Mouse (Mus musculus) kidney, embryonic 14.5 days (tissue): Measurements from ENCODE around the gene Ksr1. TPM values are rescaled to one million over a fixed set of nuclear protein-coding genes. Genes with fewer than 3 reads are reported as not detected.
"Not testable (repeated sequence)": the region's sequence is repeated elsewhere in the genome, so short reads cannot be mapped to it uniquely, and the experiment has no call there.

Experiments used
- ATAC-seq: fragments of 200-750 bp; cut with Nextera tagmentation; 2 replicates; pipeline ENCODE4 v1.8.0; 2017; ENCODE audit warnings: moderate number of reproducible peaks, mild to moderate bottlenecking, moderate TSS enrichment, moderate library complexity; ENCODE audit not compliant: low FRiP score, low TSS enrichment
- H3K27ac ChIP-seq: fragments of 300-500 bp; sonication (generic); 2 replicates; pipeline ENCODE4 v1.5.1; 2014; ENCODE audit warnings: low read depth, mild to moderate bottlenecking, low read length, moderate library complexity, mixed read lengths
- H3K27me3 ChIP-seq: fragments of 300-500 bp; sonication (generic); 2 replicates; pipeline ENCODE4 v1.6.1; 2014; ENCODE audit warnings: mild to moderate bottlenecking, low read length; ENCODE audit not compliant: control insufficient read depth, insufficient read depth
- H3K36me3 ChIP-seq: fragments of 300-500 bp; sonication (generic); 2 replicates; pipeline ENCODE4 v1.6.1; 2014; ENCODE audit warnings: low read length, mixed read lengths; ENCODE audit not compliant: control insufficient read depth, insufficient read depth
- H3K4me1 ChIP-seq: fragments of 300-500 bp; sonication (generic); 2 replicates; pipeline ENCODE4 v1.6.1; 2014; ENCODE audit warnings: low read length, mixed read lengths; ENCODE audit not compliant: control insufficient read depth, insufficient read depth
- H3K4me2 ChIP-seq: fragments of 300-500 bp; sonication (generic); replicated peaks from 2 replicates; pipeline ENCODE4 v1.6.1; 2014; ENCODE audit warnings: low read depth, mild to moderate bottlenecking, low read length
- H3K4me3 ChIP-seq: fragments of 300-500 bp; sonication (generic); 2 replicates; pipeline ENCODE4 v1.5.1; 2014; ENCODE audit warnings: mild to moderate bottlenecking, low read length
- H3K9ac ChIP-seq: fragments of 300-500 bp; sonication (generic); 2 replicates; pipeline ENCODE4 v1.6.1; 2014; ENCODE audit warnings: low read depth, mild to moderate bottlenecking, low read length, moderate library complexity
- H3K9me3 ChIP-seq: fragments of 300-500 bp; sonication (generic); 2 replicates; pipeline ENCODE4 v1.6.1; 2016; ENCODE audit warnings: low read length; ENCODE audit not compliant: control insufficient read depth
- WGBS: fragments of 180-500 bp; shearing (Covaris S2); extraction: QIAGEN DNeasy Blood & Tissue Kit; methylation state at CpG from one replicate; pipeline ENCODE4 v1.1.7; 2014; 5-methylcytosine and 5-hydroxymethylcytosine counted together
- polyA plus RNA-seq: library from polyadenylated mRNA; unstranded; fragments of >200 nt; fragmentation: Nextera tagmentation; extraction: Ambion mirVana; gene quantifications from 2 replicates; pipeline ENCODE4 v1.2.1, GENCODE M21; 2014

The Ksr1 gene
- polyA plus RNA-seq, 1 experiment from 2014 or later: 4.1 TPM

- no peak for ATAC-seq
- Histone ChIP-seq H3K36me3 (no peaks in the 10 kb centered on the region), H3K27ac (no peak overlapping the region), H3K9ac (no peak overlapping the region), H3K4me1 (peaks cover 4% of the 10 kb centered on the region), H3K27me3 (no peaks in the 10 kb centered on the region), H3K9me3 (no peaks in the 10 kb centered on the region), H3K4me3 (no peak overlapping the region), H3K4me2 (no peak overlapping the region)
- 85% methylated on average over 6 of the region's 6 CpGs for WGBS
Measured at GRCm38 (mm10) chr11:79008007-79008775, 138.0 kb downstream of the Ksr1 start.

- 96% methylated on average over 3 of the region's 3 CpGs for WGBS
Measured at GRCm38 (mm10) chr11:79007356-79007755, 138.9 kb downstream of the Ksr1 start.

GRCm38 (mm10) chr11:79006417-79006816, 139.8 kb downstream of the Ksr1 start:
- no peak overlapping the region for H3K4me3 ChIP-seq
- ATAC-seq: no peak
- WGBS: 75% methylated on average over 5 of the region's 5 CpGs

More at GRCm38 (mm10) chr11:79007356-79007755, 138.9 kb downstream of the Ksr1 start:
- not testable (repeated sequence) for H3K36me3 ChIP-seq, H3K9me3 ChIP-seq, H3K27ac ChIP-seq, H3K9ac ChIP-seq, H3K27me3 ChIP-seq, ATAC-seq, H3K4me2 ChIP-seq, H3K4me3 ChIP-seq
- H3K4me1 ChIP-seq: peaks cover 10% of the 10 kb centered on the region

GRCm38 (mm10) chr11:79005578-79006394, 140.4 kb downstream of the Ksr1 start:
- ATAC-seq: no peak
- WGBS: 80% methylated on average over 14 of the region's 14 CpGs
- H3K4me2 ChIP-seq: no peak overlapping the region
- H3K36me3 ChIP-seq: no peaks in the 10 kb centered on the region
- peaks cover 13% of the 10 kb centered on the region for H3K4me1 ChIP-seq
- no peak overlapping the region for H3K27ac ChIP-seq
- H3K4me3 ChIP-seq: no peak overlapping the region
- H3K9me3 ChIP-seq: no peaks in the 10 kb centered on the region
- no peak overlapping the region for H3K9ac ChIP-seq
- no peaks in the 10 kb centered on the region for H3K27me3 ChIP-seq

More at GRCm38 (mm10) chr11:79006417-79006816, 139.8 kb downstream of the Ksr1 start:
- Histone ChIP-seq H3K9me3 (no peaks in the 10 kb centered on the region), H3K4me2 (no peak overlapping the region), H3K9ac (no peak overlapping the region), H3K27ac (no peak overlapping the region), H3K36me3 (no peaks in the 10 kb centered on the region), H3K27me3 (no peaks in the 10 kb centered on the region), H3K4me1 (peaks cover 13% of the 10 kb centered on the region)

- Histone ChIP-seq H3K4me3 (no peak overlapping the region), H3K9ac (no peak overlapping the region), H3K27me3 (no peaks in the 10 kb centered on the region), H3K4me2 (no peak overlapping the region), H3K36me3 (no peaks in the 10 kb centered on the region), H3K27ac (no peak overlapping the region), H3K9me3 (no peaks in the 10 kb centered on the region), H3K4me1 (peaks cover 13% of the 10 kb centered on the region)
- 73% methylated on average over 10 of the region's 10 CpGs for WGBS
- no peak for ATAC-seq
Measured at GRCm38 (mm10) chr11:79003769-79004638, 142.2 kb downstream of the Ksr1 start.

- H3K27ac ChIP-seq: peak overlapping the region; percentile 82
- H3K4me1 ChIP-seq: peaks cover 13% of the 10 kb centered on the region
- H3K27me3 ChIP-seq: no peaks in the 10 kb centered on the region
- no peak overlapping the region for H3K4me2 ChIP-seq
- no peak overlapping the region for H3K4me3 ChIP-seq
- H3K9ac ChIP-seq: no peak overlapping the region
- H3K9me3 ChIP-seq: no peaks in the 10 kb centered on the region
- WGBS: 48% methylated on average over 11 of the region's 11 CpGs
- peak; percentile 54; the same call in 1 of the 2 replicates for ATAC-seq
- no peaks in the 10 kb centered on the region for H3K36me3 ChIP-seq
Measured at GRCm38 (mm10) chr11:79003053-79003768, 143.0 kb downstream of the Ksr1 start.

- Histone ChIP-seq H3K36me3 (no peaks in the 10 kb centered on the region), H3K4me1 (peaks cover 13% of the 10 kb centered on the region), H3K27me3 (no peaks in the 10 kb centered on the region), H3K4me2 (no peak overlapping the region), H3K9ac (no peak overlapping the region), H3K27ac (peak overlapping the region; percentile 82), H3K4me3 (no peak overlapping the region), H3K9me3 (no peaks in the 10 kb centered on the region; the same call in 1 of the 2 replicates)
- 32% methylated on average over 5 of the region's 5 CpGs for WGBS
- ATAC-seq: peak; percentile 62; the same call in 1 of the 2 replicates
Measured at GRCm38 (mm10) chr11:79002551-79002951, 143.7 kb downstream of the Ksr1 start.

GRCm38 (mm10) chr11:79001871-79002270, 144.3 kb downstream of the Ksr1 start:
- WGBS: 93% methylated on average over 4 of the region's 4 CpGs
- ATAC-seq: no peak
- Histone ChIP-seq H3K9me3 (peaks cover 3% of the 10 kb centered on the region; the same call in 1 of the 2 replicates), H3K4me2 (no peak overlapping the region), H3K27ac (peak overlapping the region; percentile 30; the same call in 1 of the 2 replicates), H3K4me3 (no peak overlapping the region), H3K36me3 (no peaks in the 10 kb centered on the region), H3K9ac (no peak overlapping the region), H3K4me1 (peaks cover 13% of the 10 kb centered on the region), H3K27me3 (no peaks in the 10 kb centered on the region)
